Mouse (Mus musculus) embryonic facial prominence, embryonic 12.5 days (tissue): ENCODE data around the gene Palm2. TPM values are rescaled to one million over a fixed set of nuclear protein-coding genes. Genes with fewer than 3 reads are reported as not detected.
A peak's percentile ranks its signal among the peaks of the same experiment; 100 is the strongest.

ENCODE experiments used
- ATAC-seq: fragments of 200-750 bp; cut with Nextera tagmentation; 2 replicates; pipeline ENCODE4 v1.8.0; 2017; ENCODE audit not compliant: insufficient number of reproducible peaks, insufficient read depth, low FRiP score, low TSS enrichment
- H3K27ac ChIP-seq: fragments of 300-500 bp; sonication (generic); 2 replicates; pipeline ENCODE4 v1.5.1; 2016; ENCODE audit warnings: mild to moderate bottlenecking
- H3K27me3 ChIP-seq: fragments of 300-500 bp; sonication (generic); 2 replicates; pipeline ENCODE4 v1.6.1; 2016; ENCODE audit warnings: mild to moderate bottlenecking, moderate library complexity
- H3K36me3 ChIP-seq: fragments of 300-500 bp; sonication (generic); 2 replicates; pipeline ENCODE4 v1.6.1; 2016; ENCODE audit warnings: mild to moderate bottlenecking
- H3K4me1 ChIP-seq: fragments of 300-500 bp; sonication (generic); 2 replicates; pipeline ENCODE4 v1.6.1; 2016
- H3K4me2 ChIP-seq: fragments of 300-500 bp; sonication (generic); replicated peaks from 2 replicates; pipeline ENCODE4 v1.6.1; 2016; ENCODE audit warnings: mild to moderate bottlenecking, moderate library complexity
- H3K4me3 ChIP-seq: fragments of 300-500 bp; sonication (generic); 2 replicates; pipeline ENCODE4 v1.5.1; 2016; ENCODE audit warnings: mild to moderate bottlenecking
- H3K9ac ChIP-seq: fragments of 300-500 bp; sonication (generic); 2 replicates; pipeline ENCODE4 v1.6.1; 2016; ENCODE audit warnings: mild to moderate bottlenecking, moderate library complexity
- H3K9me3 ChIP-seq: fragments of 300-500 bp; sonication (generic); 2 replicates; pipeline ENCODE4 v1.6.1; 2016; ENCODE audit warnings: mild to moderate bottlenecking, moderate library complexity
- WGBS: fragments of 180-500 bp; shearing (Covaris S2); methylation state at CpG from one replicate; pipeline ENCODE4 v1.1.7; 2016; 5-methylcytosine and 5-hydroxymethylcytosine counted together
- polyA plus RNA-seq: library from polyadenylated mRNA; unstranded; fragments of >200 nt; fragmentation: Nextera tagmentation; extraction: Ambion mirVana; gene quantifications from 2 replicates; pipeline ENCODE4 v1.2.1, GENCODE M21; 2016

Gene Palm2
- polyA plus RNA-seq, 1 experiment from 2014 or later = 11.5 TPM

DNA sequence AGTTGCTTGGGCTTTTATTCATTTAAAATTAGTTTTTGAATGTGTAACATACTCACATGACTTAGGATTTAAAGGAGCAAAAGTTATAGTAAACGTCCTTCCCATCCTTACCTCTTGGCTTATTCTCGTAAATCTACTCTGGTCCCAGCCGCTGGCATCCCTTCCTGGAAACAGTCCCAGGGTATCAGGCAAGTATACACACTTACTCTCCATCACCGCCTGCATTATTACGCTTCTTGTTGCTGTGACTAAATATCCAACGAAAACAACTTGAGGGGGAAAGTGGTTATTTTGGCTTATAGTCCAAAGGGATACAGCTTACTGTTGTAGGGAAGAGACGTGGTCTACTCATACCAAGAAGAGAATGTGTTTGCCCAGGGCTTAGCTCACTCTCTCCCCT is 113.7 kb downstream of the Palm2 start:
- H3K36me3 ChIP-seq = no peaks in the 10 kb centered on the region
- H3K4me2 ChIP-seq = no peak overlapping the region
- H3K27ac ChIP-seq = no peak overlapping the region
- no peak overlapping the region for H3K4me3 ChIP-seq
- no peaks in the 10 kb centered on the region for H3K27me3 ChIP-seq
- no peaks in the 10 kb centered on the region for H3K9me3 ChIP-seq
- peaks cover 17% of the 10 kb centered on the region; the same call in 1 of the 2 replicates for H3K4me1 ChIP-seq
- no peak overlapping the region for H3K9ac ChIP-seq
- ATAC-seq = no peak
- 86% methylated on average over 7 of the region's 7 CpGs for WGBS

- 5% methylated on average over 1 of the region's 1 CpGs for WGBS
Measured at GRCm38 (mm10) chr4:57550216-57550615, 116.2 kb downstream of the Palm2 start.

DNA sequence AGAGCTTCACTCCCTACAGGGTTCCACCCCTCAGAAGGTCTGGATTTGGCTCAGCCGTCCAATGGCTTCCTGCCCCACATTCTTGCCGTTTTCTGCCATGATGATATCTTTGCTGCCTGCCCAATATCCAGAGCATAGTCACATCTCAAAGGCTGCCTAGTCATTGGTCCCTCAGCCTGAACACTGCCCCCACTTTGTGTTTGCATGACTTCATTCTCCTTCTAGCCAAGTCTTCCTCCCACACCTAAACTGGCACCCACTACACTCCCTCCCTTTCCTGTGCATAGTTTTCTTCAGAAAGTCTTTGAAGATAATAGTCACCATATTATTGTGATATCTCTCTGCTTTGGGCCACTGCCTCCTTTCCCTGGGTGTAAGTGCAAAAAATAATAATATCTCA is 123.1 kb downstream of the Palm2 start:
- no peak overlapping the region for H3K27ac ChIP-seq
- WGBS = 93% methylated on average over 2 of the region's 2 CpGs
- ATAC-seq = no peak
- H3K36me3 ChIP-seq = no peaks in the 10 kb centered on the region
- no peak overlapping the region for H3K9ac ChIP-seq
- H3K9me3 ChIP-seq = no peaks in the 10 kb centered on the region
- H3K27me3 ChIP-seq = no peaks in the 10 kb centered on the region
- H3K4me2 ChIP-seq = no peak overlapping the region
- no peak overlapping the region for H3K4me3 ChIP-seq
- H3K4me1 ChIP-seq = peaks cover 14% of the 10 kb centered on the region; the same call in 1 of the 2 replicates

More at GRCm38 (mm10) chr4:57550216-57550615, 116.2 kb downstream of the Palm2 start:
- no peak for ATAC-seq
- Histone ChIP-seq H3K4me2 (no peak overlapping the region), H3K9ac (no peak overlapping the region), H3K9me3 (no peaks in the 10 kb centered on the region), H3K4me3 (no peak overlapping the region), H3K27ac (no peak overlapping the region), H3K27me3 (no peaks in the 10 kb centered on the region), H3K36me3 (no peaks in the 10 kb centered on the region), H3K4me1 (0 out of 2 replicates have a peak, but pooled peaks cover 4% of the 10 kb centered on the region)

DNA sequence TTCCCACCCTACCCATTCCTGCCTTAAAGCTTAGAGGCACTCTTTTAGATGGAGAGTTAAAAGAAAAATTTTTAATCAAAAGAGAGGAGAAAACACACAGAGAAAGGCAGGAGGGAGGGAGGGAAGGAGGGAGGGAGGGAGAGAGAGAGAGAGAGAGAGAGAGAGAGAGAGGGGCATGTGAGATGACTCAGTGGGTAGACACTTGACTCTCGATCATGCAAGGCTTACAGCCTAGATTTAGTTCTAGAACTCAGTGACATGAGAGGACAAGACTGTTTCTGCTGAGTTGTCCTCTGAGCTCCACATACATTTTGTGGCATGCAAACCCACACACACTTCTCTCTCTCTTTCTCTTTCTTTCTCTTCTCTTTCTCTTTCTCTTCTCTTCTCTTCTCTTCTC is 125.4 kb downstream of the Palm2 start:
- no peak overlapping the region for H3K27ac ChIP-seq
- H3K9me3 ChIP-seq = no peaks in the 10 kb centered on the region
- no peak overlapping the region for H3K9ac ChIP-seq
- no peak overlapping the region for H3K4me2 ChIP-seq
- WGBS = 78% methylated on average over 1 of the region's 1 CpGs
- H3K4me1 ChIP-seq = peaks cover 11% of the 10 kb centered on the region; the same call in 1 of the 2 replicates
- ATAC-seq = no peak
- no peaks in the 10 kb centered on the region for H3K36me3 ChIP-seq
- no peak overlapping the region for H3K4me3 ChIP-seq
- no peaks in the 10 kb centered on the region for H3K27me3 ChIP-seq

GRCm38 (mm10) chr4:57560010-57560409 is 126.0 kb downstream of the Palm2 start:
- Histone ChIP-seq H3K27me3 (no peaks in the 10 kb centered on the region), H3K36me3 (no peaks in the 10 kb centered on the region), H3K4me3 (no peak overlapping the region), H3K27ac (no peak overlapping the region), H3K4me1 (peaks cover 11% of the 10 kb centered on the region; the same call in 1 of the 2 replicates), H3K9me3 (no peaks in the 10 kb centered on the region), H3K9ac (no peak overlapping the region), H3K4me2 (no peak overlapping the region)
- ATAC-seq = no peak
- WGBS = 46% methylated on average over 3 of the region's 3 CpGs

GRCm38 (mm10) chr4:57561055-57561454 is 127.0 kb downstream of the Palm2 start:
- H3K4me2 ChIP-seq = no peak overlapping the region
- 80% methylated on average over 6 of the region's 6 CpGs for WGBS
- ATAC-seq = no peak

DNA sequence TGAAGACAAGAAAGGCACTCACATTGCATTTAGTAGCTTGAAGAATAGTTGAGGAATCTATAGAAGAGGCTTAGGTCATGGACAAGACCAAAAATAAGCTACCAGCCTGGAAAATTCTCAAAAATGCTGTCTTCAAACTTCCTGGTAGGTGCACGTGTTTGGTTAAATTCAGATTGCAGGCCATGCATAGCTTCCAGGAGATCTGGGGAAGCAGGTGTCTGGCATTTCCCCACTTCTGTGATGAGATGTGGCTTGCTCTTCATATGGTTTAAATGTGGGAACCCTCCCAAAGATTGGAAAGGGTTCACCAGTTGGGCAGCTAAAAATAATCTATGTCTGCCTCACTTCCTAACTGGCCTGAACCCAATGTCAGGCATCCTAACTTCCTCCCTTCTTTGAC is 131.2 kb downstream of the Palm2 start:
- H3K4me3 ChIP-seq = no peak overlapping the region
- H3K36me3 ChIP-seq = no peaks in the 10 kb centered on the region
- H3K4me2 ChIP-seq = no peak overlapping the region
- WGBS = 98% methylated on average over 1 of the region's 1 CpGs
- H3K27ac ChIP-seq = no peak overlapping the region
- no peaks in the 10 kb centered on the region for H3K27me3 ChIP-seq
- H3K4me1 ChIP-seq = peaks cover 21% of the 10 kb centered on the region
- ATAC-seq = no peak
- H3K9me3 ChIP-seq = no peaks in the 10 kb centered on the region
- no peak overlapping the region for H3K9ac ChIP-seq

More at GRCm38 (mm10) chr4:57561055-57561454, 127.0 kb downstream of the Palm2 start:
- peaks cover 11% of the 10 kb centered on the region; the same call in 1 of the 2 replicates for H3K4me1 ChIP-seq
- no peak overlapping the region for H3K4me3 ChIP-seq
- H3K9ac ChIP-seq = no peak overlapping the region
- H3K9me3 ChIP-seq = no peaks in the 10 kb centered on the region
- peak overlapping the region; percentile 41; the same call in 1 of the 2 replicates for H3K27ac ChIP-seq
- no peaks in the 10 kb centered on the region for H3K27me3 ChIP-seq
- no peaks in the 10 kb centered on the region for H3K36me3 ChIP-seq

DNA sequence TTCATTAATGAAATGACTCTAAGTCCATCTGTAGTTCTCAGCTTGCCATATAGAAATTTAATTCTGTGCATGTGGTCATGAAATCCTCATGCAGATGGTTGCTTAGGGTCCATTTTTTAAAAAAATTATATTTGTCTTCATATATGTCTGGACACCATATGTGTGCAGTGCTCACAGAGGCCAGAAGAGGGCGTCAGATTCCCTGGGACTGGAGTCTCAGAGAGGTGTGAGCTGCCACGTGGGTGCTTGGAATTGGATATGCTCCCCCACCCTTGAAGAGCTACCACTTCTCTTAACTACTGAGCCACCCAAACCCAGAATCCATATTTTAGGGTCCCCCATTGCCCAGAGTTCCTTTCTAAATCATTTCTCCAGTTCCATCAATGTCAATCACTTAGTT is 131.8 kb downstream of the Palm2 start:
- Histone ChIP-seq H3K27me3 (no peaks in the 10 kb centered on the region), H3K9ac (no peak overlapping the region), H3K4me3 (no peak overlapping the region), H3K4me2 (no peak overlapping the region), H3K36me3 (no peaks in the 10 kb centered on the region), H3K9me3 (no peaks in the 10 kb centered on the region), H3K4me1 (peaks cover 26% of the 10 kb centered on the region), H3K27ac (no peak overlapping the region)
- ATAC-seq = no peak
- 64% methylated on average over 2 of the region's 2 CpGs for WGBS

- under 1% methylated on average over 50 of the region's 51 CpGs for WGBS
- H3K4me2 ChIP-seq = peak within 1 kb of the TSS; percentile 66
- ATAC-seq = peak; percentile 74
- peak within 1 kb of the TSS; percentile 92 for H3K27ac ChIP-seq
- H3K4me1 ChIP-seq = peaks cover 23% of the 10 kb centered on the region
- no peaks in the 10 kb centered on the region for H3K36me3 ChIP-seq
- peak within 1 kb of the TSS; percentile 73 for H3K9ac ChIP-seq
- H3K9me3 ChIP-seq = no peaks in the 10 kb centered on the region
- peak within 1 kb of the TSS; percentile 53 for H3K4me3 ChIP-seq
- H3K27me3 ChIP-seq = no peaks in the 10 kb centered on the region
Measured at GRCm38 (mm10) chr4:57567666-57568206, 133.7 kb downstream of the Palm2 start, which contains the start of gene Pakap. Gene Pakap (plus strand): TSS chr4:57568179.

DNA sequence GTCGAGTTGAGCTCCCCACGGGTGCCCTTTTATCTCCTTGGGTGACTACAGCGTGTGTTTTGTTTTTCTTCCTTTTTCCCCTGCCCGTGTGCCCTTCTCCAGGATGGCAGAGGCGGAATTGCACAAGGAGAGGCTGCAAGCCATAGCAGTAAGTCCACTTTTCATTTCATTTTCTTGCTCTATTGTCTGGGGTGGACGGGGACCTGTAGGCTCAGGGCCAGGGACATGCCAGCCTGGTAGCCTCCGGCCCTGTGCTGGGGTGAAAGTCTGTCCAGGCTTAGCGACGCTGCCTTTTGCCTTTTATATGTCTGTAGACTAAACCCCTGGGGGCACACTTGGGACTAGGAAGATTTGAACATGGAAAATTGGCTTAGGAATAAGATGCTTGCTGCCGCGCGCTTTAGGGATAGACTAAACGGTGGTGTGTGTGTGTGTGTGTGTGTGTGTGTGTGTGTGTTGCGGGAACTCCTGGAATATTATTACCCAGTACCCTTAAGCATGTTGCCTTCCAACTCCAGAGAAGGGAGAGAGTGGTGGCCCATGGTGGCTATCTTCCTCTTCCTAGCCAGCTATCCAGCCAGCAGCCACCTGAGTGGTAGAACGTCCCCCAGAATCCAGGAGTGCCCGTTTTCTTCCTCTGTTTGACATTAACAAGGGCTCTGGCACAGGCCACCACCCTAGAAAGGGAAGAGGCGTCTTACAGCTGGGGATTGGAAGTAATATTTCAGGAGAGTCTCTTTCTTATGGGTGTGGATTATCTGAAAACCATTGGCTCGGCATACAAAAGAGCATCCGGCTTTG is 134.4 kb downstream of the Palm2 start:
- Histone ChIP-seq H3K27ac (peak overlapping the region; percentile 92), H3K36me3 (no peaks in the 10 kb centered on the region), H3K9ac (peak overlapping the region; percentile 73), H3K27me3 (no peaks in the 10 kb centered on the region), H3K9me3 (no peaks in the 10 kb centered on the region), H3K4me1 (peaks cover 23% of the 10 kb centered on the region), H3K4me3 (peak overlapping the region; percentile 53), H3K4me2 (peak overlapping the region; percentile 66)
- ATAC-seq = peak; percentile 24; the same call in 1 of the 2 replicates
- WGBS = 27% methylated on average over 19 of the region's 19 CpGs

DNA sequence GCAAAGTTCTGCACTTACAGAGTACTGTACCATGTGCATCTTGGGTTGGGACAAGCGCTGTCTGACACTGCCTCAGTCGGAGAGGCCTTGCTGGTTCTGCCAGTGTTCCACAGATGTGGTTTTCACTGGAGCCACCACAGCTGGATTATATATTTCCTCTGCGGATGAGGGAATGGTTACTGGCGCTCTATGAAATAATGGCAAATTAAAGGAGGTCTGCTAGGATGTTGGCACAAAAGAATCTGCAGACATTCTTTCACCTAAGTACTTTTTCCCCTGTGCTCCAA is 135.0 kb downstream of the Palm2 start:
- WGBS = 53% methylated on average over 4 of the region's 4 CpGs
- Histone ChIP-seq H3K27me3 (no peaks in the 10 kb centered on the region), H3K4me1 (peaks cover 23% of the 10 kb centered on the region), H3K4me3 (peak overlapping the region; percentile 53), H3K27ac (peak overlapping the region; percentile 92), H3K4me2 (peak overlapping the region; percentile 66), H3K9ac (0 out of 2 replicates have a peak overlapping the region, but pooled peaks have one; percentile 73), H3K9me3 (no peaks in the 10 kb centered on the region), H3K36me3 (no peaks in the 10 kb centered on the region)
- ATAC-seq = no peak; the same call in 1 of the 2 replicates

DNA sequence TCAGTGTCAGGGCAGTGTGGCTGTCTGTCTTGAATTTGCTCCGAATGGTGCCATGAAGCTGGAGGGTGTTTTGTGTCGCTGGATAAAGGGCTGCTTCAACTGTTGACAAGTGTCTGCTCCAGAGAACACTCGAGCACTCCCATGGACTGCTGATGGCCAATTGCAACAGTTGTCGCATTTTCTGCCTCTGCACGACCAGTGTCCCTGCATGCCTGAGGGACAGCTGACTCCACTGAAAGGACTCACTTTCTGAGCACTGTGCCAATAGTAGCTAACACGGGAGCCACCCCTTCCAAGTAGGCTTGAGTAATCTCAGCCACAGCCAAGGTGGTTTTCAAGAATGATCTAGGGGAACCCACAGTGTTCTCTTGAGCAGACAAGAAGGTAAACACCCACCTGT is 135.7 kb downstream of the Palm2 start:
- WGBS = 41% methylated on average over 6 of the region's 6 CpGs
- peak overlapping the region; percentile 66 for H3K4me2 ChIP-seq

More for the DNA sequence above, 135.7 kb downstream of the Palm2 start:
- H3K27me3 ChIP-seq = no peaks in the 10 kb centered on the region
- no peak overlapping the region for H3K9ac ChIP-seq
- ATAC-seq = no peak
- peaks cover 23% of the 10 kb centered on the region for H3K4me1 ChIP-seq
- no peaks in the 10 kb centered on the region for H3K9me3 ChIP-seq
- no peaks in the 10 kb centered on the region for H3K36me3 ChIP-seq
- H3K4me3 ChIP-seq = peak overlapping the region; percentile 53
- peak overlapping the region; percentile 92 for H3K27ac ChIP-seq
